20 mouse cellular contexts compared by ENCODE assay signal in the genomic region with DNA sequence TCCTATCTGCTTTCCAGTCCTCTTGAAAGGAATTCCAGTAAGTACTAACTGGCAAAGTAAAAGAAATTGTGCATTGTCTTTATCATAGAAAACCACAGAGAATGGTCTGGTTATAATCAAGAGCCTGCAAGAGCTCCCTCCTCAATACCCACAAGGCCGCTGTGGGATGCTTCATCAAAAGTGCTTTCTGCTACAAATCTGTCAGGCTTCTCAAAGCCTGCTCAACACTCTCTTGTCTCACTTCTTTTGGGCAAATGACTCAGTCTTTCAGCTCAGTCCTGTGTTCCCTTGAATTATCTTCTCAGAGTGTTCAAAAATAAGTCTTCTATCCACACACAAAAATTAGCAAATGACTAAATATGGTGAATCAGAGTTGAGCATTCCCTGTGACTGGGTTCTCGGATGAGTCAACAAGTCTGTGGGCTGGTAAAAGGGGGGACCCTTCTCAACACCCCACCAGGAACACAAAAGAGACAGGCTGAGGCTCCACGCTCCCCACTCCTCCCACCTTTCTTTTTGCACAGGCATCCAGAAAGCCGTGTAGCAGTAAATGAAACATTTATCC.
DNase-seq lines count a peak whose midpoint lies in the region; ATAC-seq and TF ChIP-seq lines count a peak whose summit lies in the region.
"Had no signal": no experiment of that assay in that cellular context is flagged by ENCODE, and none has a peak within 500 bp of the region (broad histone marks: within the 10 kb centered on the region; RNA-seq: fewer than 3 reads in every experiment).

No protein-coding gene starts in this region.

- TF ChIP-seq CTCF in embryonic fibroblast, embryonic 13.5 days (IDR thresholded peaks at IDR 0.05; ENCODE audit: borderline replicate concordance, insufficient read depth, low read length) = no peak

- no peak for DNase-seq in frontal cortex, postnatal 14 days (ENCODE audit: low spot score in 2 of 2)
- DNase-seq in right cerebral cortex, adult 18-20 months = peak; percentile 57
- no peak for DNase-seq in right cerebral cortex, postnatal 4 days
- peak; percentile 18 to 19 for DNase-seq in right cerebral cortex, postnatal 36 days (ENCODE audit: low spot score in 2 of 2)
- no peak for DNase-seq in hindbrain, embryonic 14.5 days (ENCODE audit: low spot score)
- DNase-seq in urinary bladder, postnatal 10 days (ENCODE audit: low spot score) = no peak
- DNase-seq: adrenal gland, postnatal 25 days; cerebellum, adult 9-10 months; gastrocnemius, adult 2 months; heart, adult 18-20 months; kidney, adult 9 months; thymus, postnatal 4 days had no signal

- H3K4me1 ChIP-seq in embryonic fibroblast, embryonic 13.5 days (ENCODE audit: control insufficient read depth, insufficient read depth, low read length) = no peaks in the 10 kb centered on the region
- no peaks in the 10 kb centered on the region for H3K4me1 ChIP-seq in hindbrain, embryonic 14.5 days (replicated peaks; ENCODE audit: control insufficient read depth, insufficient read depth, low read length)
- H3K4me1 ChIP-seq: forebrain, embryonic 12.5 days; heart, embryonic 15.5 days; lung, embryonic 15.5 days; midbrain, embryonic 13.5 days; neural tube, embryonic 15.5 days had no signal

- no peaks in the 10 kb centered on the region for H3K36me3 ChIP-seq in hindbrain, embryonic 14.5 days (replicated peaks; ENCODE audit: control insufficient read depth, insufficient read depth)
- H3K36me3 ChIP-seq: forebrain, embryonic 12.5 days; heart, embryonic 15.5 days; lung, embryonic 15.5 days; midbrain, embryonic 13.5 days; neural tube, embryonic 15.5 days had no signal

- peaks cover 8% of the 10 kb centered on the region; the same call in 1 of the 2 replicates for H3K9me3 ChIP-seq in hindbrain, embryonic 14.5 days (ENCODE audit: control insufficient read depth, low read length)
- H3K9me3 ChIP-seq: heart, embryonic 15.5 days; lung, embryonic 15.5 days; midbrain, embryonic 13.5 days; neural tube, embryonic 15.5 days had no signal

- no peak overlapping the region for H3K9ac ChIP-seq in hindbrain, embryonic 14.5 days
- H3K9ac ChIP-seq: forebrain, embryonic 12.5 days; heart, embryonic 15.5 days; lung, embryonic 15.5 days; midbrain, embryonic 13.5 days; neural tube, embryonic 15.5 days had no signal

- TF ChIP-seq POLR2A in embryonic fibroblast, embryonic 13.5 days (IDR thresholded peaks at IDR 0.05; ENCODE audit: low read depth, low read length) = no peak

- no peaks in the 10 kb centered on the region for H3K27me3 ChIP-seq in hindbrain, embryonic 14.5 days (ENCODE audit: control insufficient read depth, insufficient read depth, low read length)
- H3K27me3 ChIP-seq: forebrain, embryonic 12.5 days; heart, embryonic 15.5 days; lung, embryonic 15.5 days; midbrain, embryonic 13.5 days; neural tube, embryonic 15.5 days had no signal

- 87% methylated on average over 4 of the region's 4 CpGs for WGBS in hindbrain, embryonic 14.5 days

- peak overlapping the region; percentile 85 for H3K27ac ChIP-seq in embryonic fibroblast, embryonic 13.5 days (ENCODE audit: insufficient read depth, low read length)
- no peak overlapping the region for H3K27ac ChIP-seq in hindbrain, embryonic 14.5 days
- H3K27ac ChIP-seq: forebrain, embryonic 12.5 days; gastrocnemius, adult 2 months; heart, embryonic 15.5 days; lung, embryonic 15.5 days; midbrain, embryonic 13.5 days; neural tube, embryonic 15.5 days; stomach, postnatal 0 days had no signal

- H3K4me2 ChIP-seq in hindbrain, embryonic 14.5 days (replicated peaks) = no peak overlapping the region
- H3K4me2 ChIP-seq: forebrain, embryonic 12.5 days; heart, embryonic 15.5 days; lung, embryonic 15.5 days; midbrain, embryonic 13.5 days; neural tube, embryonic 15.5 days had no signal

- peak; percentile 89 for ATAC-seq in frontal cortex, adult (ENCODE audit: low TSS enrichment)
- no peak for ATAC-seq in hindbrain, embryonic 14.5 days (ENCODE audit: low FRiP score)
- ATAC-seq: midbrain, embryonic 13.5 days had no signal

- no peak overlapping the region for H3K4me3 ChIP-seq in embryonic fibroblast, embryonic 13.5 days (ENCODE audit: insufficient read depth, low read length)
- H3K4me3 ChIP-seq in hindbrain, embryonic 14.5 days (replicated peaks; ENCODE audit: low read length) = no peak overlapping the region
- H3K4me3 ChIP-seq: forebrain, embryonic 12.5 days; gastrocnemius, adult 2 months; heart, embryonic 15.5 days; lung, embryonic 15.5 days; midbrain, embryonic 13.5 days; neural tube, embryonic 15.5 days had no signal

Comparison
In these comparisons a context has a peak if more than half of its experiments do, and no peak if none do; other contexts are left out.
1. DNase-seq: peak in right cerebral cortex, adult 18-20 months (single experiment) and right cerebral cortex, postnatal 36 days (2 of 2); none in frontal cortex, postnatal 14 days (0 of 2), right cerebral cortex, postnatal 4 days (single experiment), hindbrain, embryonic 14.5 days (single experiment) and urinary bladder, postnatal 10 days (single experiment).